Mouse (Mus musculus): Measurements from ENCODE around the gene Ust. TPM values are rescaled to one million over a fixed set of nuclear protein-coding genes. Genes with fewer than 3 reads are reported as not detected.

Gene Ust
- polyA plus RNA-seq, 1 experiment: 11.7 TPM

DNA sequence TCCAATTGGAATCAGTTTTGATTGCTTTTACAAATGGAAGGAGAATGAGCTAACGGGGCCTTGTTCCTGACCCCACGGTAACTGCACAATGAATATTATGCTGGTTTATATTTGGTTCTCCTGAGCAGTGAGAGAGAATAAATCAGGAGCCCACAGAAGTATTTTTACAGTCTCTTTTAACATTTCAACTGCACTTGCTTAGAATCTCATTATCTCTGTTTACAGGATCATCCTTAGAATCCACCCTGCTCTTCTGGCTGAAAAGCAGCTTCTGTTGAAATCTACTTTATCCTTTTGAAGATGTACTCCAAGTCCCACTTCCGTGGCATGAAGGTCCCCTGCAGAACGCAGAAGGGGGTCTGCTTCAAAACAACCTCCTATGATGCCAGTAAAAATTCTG lies 71.7 kb downstream of the Ust start:
- no peak overlapping the region for H3K4me3 ChIP-seq (ENCODE audit: insufficient read depth, low read length)
- TF ChIP-seq CTCF (IDR thresholded peaks at IDR 0.05; ENCODE audit: borderline replicate concordance, insufficient read depth, low read length): no peak
- no peak for TF ChIP-seq POLR2A (IDR thresholded peaks at IDR 0.05; ENCODE audit: low read depth, low read length)
- no peak overlapping the region for H3K27ac ChIP-seq (ENCODE audit: insufficient read depth, low read length)
- no peaks in the 10 kb centered on the region for H3K4me1 ChIP-seq (ENCODE audit: control insufficient read depth, insufficient read depth, low read length)

DNA sequence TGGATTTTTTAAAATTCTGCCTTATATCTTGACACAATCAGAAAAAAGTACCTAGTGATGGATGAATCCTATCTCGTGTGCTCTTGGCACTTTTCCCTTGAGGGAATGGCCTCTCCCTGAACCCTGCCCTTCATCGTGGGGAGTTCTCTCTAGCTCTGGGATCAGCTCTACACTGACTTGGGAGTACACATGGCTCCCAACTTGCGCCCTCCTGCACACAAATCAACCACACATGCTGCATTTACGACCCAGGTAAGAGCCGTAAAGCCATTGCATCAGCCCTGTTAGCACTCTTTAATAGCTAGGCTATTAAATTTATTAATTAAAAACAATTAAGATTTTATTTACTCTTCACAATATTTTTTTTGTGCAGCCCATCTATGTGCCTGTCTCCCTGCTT lies 74.6 kb downstream of the Ust start:
- TF ChIP-seq POLR2A (IDR thresholded peaks at IDR 0.05; ENCODE audit: low read depth, low read length) (no peak), CTCF (IDR thresholded peaks at IDR 0.05; ENCODE audit: borderline replicate concordance, insufficient read depth, low read length) (no peak)
- Histone ChIP-seq H3K4me3 (ENCODE audit: insufficient read depth, low read length) (no peak overlapping the region), H3K4me1 (ENCODE audit: control insufficient read depth, insufficient read depth, low read length) (no peaks in the 10 kb centered on the region), H3K27ac (ENCODE audit: insufficient read depth, low read length) (no peak overlapping the region)

DNA sequence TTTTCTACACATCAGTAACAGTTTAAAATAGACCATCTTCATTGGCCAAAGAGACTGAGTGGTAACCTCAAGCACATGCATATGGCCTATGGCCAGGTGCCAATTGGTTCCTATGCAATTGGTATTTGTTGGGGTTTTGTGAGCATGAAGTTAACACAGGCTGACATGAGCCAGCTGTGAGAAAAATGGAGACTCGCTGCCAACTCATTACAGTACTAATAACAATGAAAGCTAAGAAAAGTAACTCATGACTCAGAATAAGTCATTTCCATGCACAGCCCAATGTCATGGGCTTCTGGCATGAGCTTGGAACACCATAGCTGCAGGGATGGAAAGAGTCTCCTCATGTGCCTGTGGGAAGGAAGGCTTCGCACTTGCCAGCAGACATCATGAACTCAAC lies 86.8 kb downstream of the Ust start:
- no peak overlapping the region for H3K4me3 ChIP-seq (ENCODE audit: insufficient read depth, low read length)
- TF ChIP-seq POLR2A (IDR thresholded peaks at IDR 0.05; ENCODE audit: low read depth, low read length): no peak
- no peak for TF ChIP-seq CTCF (IDR thresholded peaks at IDR 0.05; ENCODE audit: borderline replicate concordance, insufficient read depth, low read length)
- H3K27ac ChIP-seq (ENCODE audit: insufficient read depth, low read length): peak overlapping the region; percentile 55
- peaks cover 5% of the 10 kb centered on the region for H3K4me1 ChIP-seq (ENCODE audit: control insufficient read depth, insufficient read depth, low read length)

DNA sequence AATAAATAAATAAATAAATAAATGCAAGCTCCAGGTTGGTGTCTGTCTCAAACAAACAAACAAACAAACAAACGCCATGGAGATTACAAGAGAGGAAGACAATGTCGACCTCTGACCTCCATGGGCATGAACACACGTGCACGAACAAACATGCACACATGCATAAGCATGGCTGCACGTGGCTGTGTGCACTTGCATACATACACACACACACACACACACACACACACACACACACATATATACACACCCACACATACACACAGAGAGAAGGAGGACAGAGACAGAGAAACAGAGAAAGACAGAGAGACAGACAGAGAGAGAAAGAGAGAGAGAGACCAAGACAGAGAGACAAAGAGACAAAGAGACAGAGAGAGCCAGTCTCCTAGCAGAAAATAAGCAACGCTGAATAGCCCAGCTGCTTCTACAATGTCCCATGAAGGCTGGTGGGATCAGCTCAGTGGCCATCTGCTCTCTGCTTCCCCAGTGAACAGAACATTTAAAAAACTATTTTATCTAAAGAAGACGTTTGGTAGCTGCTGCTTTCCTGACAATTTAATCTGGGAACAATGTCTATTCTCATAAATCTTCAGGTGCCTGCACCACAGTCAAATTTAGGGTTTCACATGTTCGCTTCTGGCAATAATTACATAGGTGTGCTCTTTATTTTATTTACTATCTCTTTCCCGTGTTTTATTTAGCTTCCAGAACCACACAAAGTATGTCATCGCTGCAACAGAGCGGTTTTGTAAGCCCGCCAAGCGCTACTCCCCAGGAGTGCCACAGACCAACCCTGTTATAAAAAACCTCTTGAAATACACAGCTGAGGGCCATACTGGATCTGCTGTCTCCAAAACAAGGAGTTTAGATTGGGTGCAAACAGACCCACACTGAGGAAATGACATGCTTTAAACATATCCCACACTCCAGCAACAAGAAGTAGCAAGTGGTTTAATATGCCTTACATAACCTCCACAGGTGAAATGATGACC lies 89.5 kb downstream of the Ust start:
- H3K4me3 ChIP-seq (ENCODE audit: insufficient read depth, low read length): no peak overlapping the region
- H3K27ac ChIP-seq (ENCODE audit: insufficient read depth, low read length): no peak overlapping the region
- no peak for TF ChIP-seq POLR2A (IDR thresholded peaks at IDR 0.05; ENCODE audit: low read depth, low read length)
- no peak for TF ChIP-seq CTCF (IDR thresholded peaks at IDR 0.05; ENCODE audit: borderline replicate concordance, insufficient read depth, low read length)
- peaks cover 5% of the 10 kb centered on the region for H3K4me1 ChIP-seq (ENCODE audit: control insufficient read depth, insufficient read depth, low read length)

DNA sequence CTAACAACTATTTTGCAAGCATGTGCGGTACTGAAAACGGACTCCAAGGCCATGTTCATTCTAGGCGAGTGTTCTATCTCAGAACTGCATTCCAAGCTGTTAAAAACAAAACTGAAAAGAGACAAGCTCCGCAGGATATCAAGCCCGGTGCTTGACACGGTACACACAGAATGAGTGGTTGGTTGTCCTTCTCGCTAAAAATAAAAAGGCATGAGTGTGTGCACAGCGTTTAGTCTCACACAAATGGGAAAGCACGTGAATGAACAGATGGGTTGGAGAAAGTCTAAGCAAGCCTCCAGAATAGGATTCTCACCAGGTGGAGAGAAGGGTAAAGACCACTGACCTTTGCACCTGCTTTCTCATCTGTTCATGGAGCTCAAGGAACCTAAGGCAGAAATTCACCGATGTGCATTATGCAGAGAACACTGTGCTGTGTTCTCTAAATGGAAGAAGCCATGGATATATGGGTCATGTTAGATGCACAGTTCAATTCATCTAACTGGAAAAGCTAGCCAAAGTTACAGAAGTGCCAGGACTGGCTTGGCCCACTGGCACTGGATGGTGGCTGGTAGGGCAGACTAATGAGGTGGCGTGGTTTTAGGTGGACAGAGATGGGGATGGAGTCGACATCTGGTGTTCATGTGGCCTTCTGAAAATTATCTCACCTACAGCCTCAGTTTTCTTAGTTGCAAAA lies 90.8 kb downstream of the Ust start:
- TF ChIP-seq CTCF (IDR thresholded peaks at IDR 0.05; ENCODE audit: borderline replicate concordance, insufficient read depth, low read length) (no peak), POLR2A (IDR thresholded peaks at IDR 0.05; ENCODE audit: low read depth, low read length) (no peak)
- Histone ChIP-seq H3K27ac (ENCODE audit: insufficient read depth, low read length) (no peak overlapping the region), H3K4me3 (ENCODE audit: insufficient read depth, low read length) (no peak overlapping the region), H3K4me1 (ENCODE audit: control insufficient read depth, insufficient read depth, low read length) (peaks cover 5% of the 10 kb centered on the region; the same call in 1 of the 2 replicates)

DNA sequence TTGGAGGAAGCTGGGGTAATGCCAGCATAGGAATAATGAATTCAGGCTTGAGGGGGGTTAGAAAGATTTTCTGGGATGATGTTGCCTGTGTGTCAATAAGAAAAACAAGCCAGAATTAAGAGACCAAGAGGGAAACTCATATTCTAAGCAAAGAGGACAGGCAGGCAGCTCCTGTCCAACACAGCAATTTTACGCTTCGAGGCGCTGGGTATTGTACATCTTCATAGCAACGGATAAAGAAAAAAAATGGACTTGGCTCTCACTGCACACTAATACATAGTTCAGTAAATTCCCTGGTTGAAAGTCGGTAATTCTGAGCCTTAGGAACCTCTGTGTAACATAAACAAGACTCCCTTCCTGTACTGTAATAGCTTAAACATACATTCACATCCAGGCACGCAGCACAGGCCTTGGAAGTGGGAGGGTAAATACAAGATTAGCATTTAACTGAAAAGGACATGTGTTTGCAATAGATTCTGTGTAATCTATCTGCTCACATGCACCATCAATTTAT lies 99.1 kb downstream of the Ust start:
- no peaks in the 10 kb centered on the region for H3K4me1 ChIP-seq (ENCODE audit: control insufficient read depth, insufficient read depth, low read length)

DNA sequence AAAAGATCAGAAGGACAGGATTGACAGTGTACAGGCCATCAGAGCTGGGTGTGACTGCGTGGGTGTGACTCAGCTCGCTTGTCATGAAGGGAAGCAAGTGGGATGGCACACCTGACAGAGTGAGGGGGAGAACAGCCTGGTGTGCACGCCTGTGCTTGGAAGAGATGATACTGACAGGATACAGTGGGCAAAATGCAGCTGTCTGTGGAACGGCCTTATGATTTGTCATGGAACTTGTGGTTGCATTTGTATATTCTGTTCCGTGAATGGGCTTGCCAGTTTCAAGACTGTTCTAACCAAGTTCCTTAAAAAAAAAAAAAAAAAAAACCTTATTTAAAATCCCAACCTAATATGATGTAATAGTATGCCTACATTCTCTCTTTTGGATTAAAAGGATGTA lies 103.2 kb downstream of the Ust start:
- no peak overlapping the region for H3K4me3 ChIP-seq (ENCODE audit: insufficient read depth, low read length)
- TF ChIP-seq POLR2A (IDR thresholded peaks at IDR 0.05; ENCODE audit: low read depth, low read length) (no peak), CTCF (IDR thresholded peaks at IDR 0.05; ENCODE audit: borderline replicate concordance, insufficient read depth, low read length) (no peak)
- no peak overlapping the region for H3K27ac ChIP-seq (ENCODE audit: insufficient read depth, low read length)
- H3K4me1 ChIP-seq (ENCODE audit: control insufficient read depth, insufficient read depth, low read length): no peaks in the 10 kb centered on the region

More for the DNA sequence above, 99.1 kb downstream of the Ust start:
- H3K27ac ChIP-seq (ENCODE audit: insufficient read depth, low read length): no peak overlapping the region
- no peak overlapping the region for H3K4me3 ChIP-seq (ENCODE audit: insufficient read depth, low read length)
- TF ChIP-seq CTCF (IDR thresholded peaks at IDR 0.05; ENCODE audit: borderline replicate concordance, insufficient read depth, low read length) (no peak), POLR2A (IDR thresholded peaks at IDR 0.05; ENCODE audit: low read depth, low read length) (no peak)

DNA sequence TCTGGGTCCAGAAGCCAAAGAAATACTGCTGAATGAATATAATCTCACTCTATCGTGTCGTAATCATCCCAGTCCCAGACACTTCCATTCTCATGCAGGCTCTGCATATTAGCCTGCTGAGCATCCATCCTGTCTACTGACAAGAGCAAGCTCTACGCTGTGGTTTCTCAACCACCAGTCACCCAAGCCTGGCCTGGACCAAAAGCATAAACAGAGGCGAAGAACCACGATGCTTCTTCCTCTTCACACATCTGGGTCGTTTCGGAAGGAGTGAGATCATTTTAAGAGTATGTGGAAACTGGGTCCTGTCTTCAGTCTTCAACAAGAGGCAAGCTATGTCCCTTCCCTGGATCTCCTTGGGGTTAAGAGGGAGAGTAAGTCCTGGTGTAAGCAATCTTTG lies 103.6 kb downstream of the Ust start:
- Histone ChIP-seq H3K4me3 (ENCODE audit: insufficient read depth, low read length) (no peak overlapping the region), H3K27ac (ENCODE audit: insufficient read depth, low read length) (no peak overlapping the region), H3K4me1 (ENCODE audit: control insufficient read depth, insufficient read depth, low read length) (no peaks in the 10 kb centered on the region)
- no peak for TF ChIP-seq CTCF (IDR thresholded peaks at IDR 0.05; ENCODE audit: borderline replicate concordance, insufficient read depth, low read length)
- TF ChIP-seq POLR2A (IDR thresholded peaks at IDR 0.05; ENCODE audit: low read depth, low read length): no peak

DNA sequence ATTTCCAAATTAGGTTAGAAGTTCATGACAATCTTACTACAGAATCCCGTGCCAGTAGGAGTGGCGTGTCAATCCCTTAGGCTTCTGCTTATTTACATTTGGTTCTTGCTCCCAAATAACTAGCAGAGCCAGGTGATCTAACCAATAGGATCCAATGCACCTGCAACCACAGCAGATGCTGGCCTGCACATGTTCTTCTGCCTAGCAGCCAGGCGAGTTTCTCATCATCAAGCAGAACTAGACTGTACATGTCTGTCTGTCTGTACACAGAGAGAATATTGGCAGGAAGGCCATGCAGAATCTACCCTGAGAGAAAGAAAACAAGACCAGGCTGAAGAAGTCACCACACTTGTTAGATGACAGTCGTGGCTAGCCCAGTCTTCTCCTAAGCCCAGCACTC lies 113.5 kb downstream of the Ust start:
- Histone ChIP-seq H3K27ac (ENCODE audit: insufficient read depth, low read length) (no peak overlapping the region), H3K4me3 (ENCODE audit: insufficient read depth, low read length) (no peak overlapping the region), H3K4me1 (ENCODE audit: control insufficient read depth, insufficient read depth, low read length) (no peaks in the 10 kb centered on the region)
- TF ChIP-seq POLR2A (IDR thresholded peaks at IDR 0.05; ENCODE audit: low read depth, low read length) (no peak), CTCF (IDR thresholded peaks at IDR 0.05; ENCODE audit: borderline replicate concordance, insufficient read depth, low read length) (no peak)
